13 mouse cellular contexts compared by ENCODE assay signal in the genomic region with DNA sequence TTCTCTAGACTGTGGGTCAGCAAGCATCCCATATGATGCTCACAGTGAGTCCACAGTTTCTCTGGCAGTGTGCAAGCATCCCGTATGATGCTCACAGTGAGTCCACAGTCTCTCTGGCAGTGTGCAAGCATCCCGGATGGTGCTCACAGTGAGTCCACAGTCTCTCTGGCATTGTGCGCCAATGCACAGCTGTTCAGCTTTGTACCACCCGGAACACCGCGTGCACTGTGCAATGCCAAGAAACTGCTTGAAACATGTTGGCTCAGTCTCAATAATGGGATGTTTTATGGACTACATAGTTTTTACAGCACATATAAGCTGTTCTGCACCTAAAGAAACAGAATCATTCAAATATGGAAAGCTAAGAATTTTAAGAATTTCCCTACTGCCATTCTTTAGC. TPM values are rescaled to one million over a fixed set of nuclear protein-coding genes. Genes with fewer than 3 reads are reported as not detected.
A peak's percentile ranks its signal among the peaks of the same experiment; 100 is the strongest.
DNase-seq lines count a peak whose midpoint lies in the region; TF ChIP-seq lines count a peak whose summit lies in the region.
"Had no signal": no experiment of that assay in that cellular context is flagged by ENCODE, and none has a peak within 500 bp of the region (broad histone marks: within the 10 kb centered on the region; RNA-seq: fewer than 3 reads in every experiment).

No protein-coding gene starts in this region.

- no peak overlapping the region for H3K4me3 ChIP-seq in layer of hippocampus, adult 2 months
- H3K4me3 ChIP-seq: hindbrain, embryonic 10.5 days; neural tube, embryonic 13.5 days had no signal

- DNase-seq in frontal cortex, postnatal 36 days (ENCODE audit: low spot score in 2 of 2), result peak; percentile 49 to 57
- no peak for DNase-seq in frontal cortex, postnatal 10 days (ENCODE audit: low spot score in 2 of 2)
- peak; percentile 63 for DNase-seq in right cerebral cortex, adult 18-20 months
- no peak for DNase-seq in right cerebral cortex, postnatal 14 days
- DNase-seq in layer of hippocampus, adult 2 months (ENCODE audit: low spot score in 2 of 2), result peak; percentile 62 to 74
- DNase-seq in retina, embryonic 14.5 days (ENCODE audit: low spot score), result no peak
- DNase-seq in ovary, adult 18-20 months (ENCODE audit: low spot score), result no peak
- DNase-seq in heart, adult 18-20 months, result no peak
- DNase-seq: adrenal gland, postnatal 10 days; heart, adult 11 months; thymus, postnatal 36 days had no signal

- H3K27ac ChIP-seq in layer of hippocampus, adult 2 months, result peak overlapping the region; percentile 87
- H3K27ac ChIP-seq: hindbrain, embryonic 10.5 days; neural tube, embryonic 13.5 days had no signal

- no peak for TF ChIP-seq CTCF in layer of hippocampus, adult 2 months (conservative IDR thresholded peaks at IDR 0.05)

RNA-seq across cellular contexts. Expression of a gene that starts 38.9 kb away (rescaled TPM):
- total RNA-seq in layer of hippocampus, adult 2 months (2021), result 10 to 100 TPM; 48.3 to 48.4 TPM
- total RNA-seq in heart, adult 18-20 months (2021), result 1 to 10 TPM; 2.7 to 3.5 TPM

RNA-seq across cellular contexts. Expression of a gene that starts 53.9 kb away (rescaled TPM):
- total RNA-seq in layer of hippocampus, adult 2 months (2021), result 100 to 1,000 TPM; 120 to 122 TPM
- 10 to 100 TPM; 69.3 to 72.8 TPM for total RNA-seq in heart, adult 18-20 months (2021)

Comparison
In these comparisons a context has a peak if more than half of its experiments do, and no peak if none do; other contexts are left out.
1. DNase-seq: peak in frontal cortex, postnatal 36 days (2 of 2), right cerebral cortex, adult 18-20 months (single experiment) and layer of hippocampus, adult 2 months (2 of 2); none in frontal cortex, postnatal 10 days (0 of 2), right cerebral cortex, postnatal 14 days (single experiment), retina, embryonic 14.5 days (single experiment), ovary, adult 18-20 months (single experiment) and heart, adult 18-20 months (0 of 2).
2. RNA of a gene that starts 38.9 kb away (total RNA-seq): 48.3 to 48.4 TPM in layer of hippocampus, adult 2 months; 2.7 to 3.5 TPM in heart, adult 18-20 months; every median in the first group is over 10 times any median in the second.